Mouse (Mus musculus) heart, adult 2 months (tissue): Measurements from ENCODE around the gene Igfbp4. TPM values are rescaled to one million over a fixed set of nuclear protein-coding genes. Genes with fewer than 3 reads are reported as not detected.
A peak's percentile ranks its signal among the peaks of the same experiment; 100 is the strongest.

Experiments used
- DNase-seq, 2 experiments: peaks; one replicate each; pipeline ENCODE4 v3.0.0; 2021
- H3K27ac ChIP-seq: fragments of 200-600 bp; 2 replicates; pipeline ENCODE4 v1.8.1; 2022
- H3K27me3 ChIP-seq: fragments of 200-500 bp; 2 replicates; pipeline ENCODE4 v1.6.1; 2012; ENCODE audit warnings: mild to moderate bottlenecking, low read length, inconsistent platforms, mixed read lengths; ENCODE audit not compliant: control insufficient read depth, insufficient read depth
- H3K36me3 ChIP-seq: fragments of 200-500 bp; 2 replicates; pipeline ENCODE4 v1.6.1; 2012; ENCODE audit warnings: low read length, inconsistent platforms; ENCODE audit not compliant: control insufficient read depth, insufficient read depth
- H3K4me1 ChIP-seq: fragments of 200-500 bp; 2 replicates; pipeline ENCODE4 v1.6.1; 2011; ENCODE audit warnings: low read length; ENCODE audit not compliant: control insufficient read depth, insufficient read depth
- H3K4me3 ChIP-seq: fragments of 200-600 bp; 2 replicates; pipeline ENCODE4 v1.8.1; 2022
- H3K79me2 ChIP-seq: fragments of 200-500 bp; replicated peaks from 2 replicates; pipeline ENCODE4 v1.6.1; 2012; ENCODE audit warnings: mild to moderate bottlenecking, inconsistent platforms, low read length, moderate library complexity, mixed read lengths; ENCODE audit not compliant: control insufficient read depth, insufficient read depth
- H3K9ac ChIP-seq: fragments of 200-500 bp; 2 replicates; pipeline ENCODE4 v1.6.1; 2012; ENCODE audit warnings: low read depth, mild to moderate bottlenecking, control low read depth, inconsistent platforms, low read length, mixed read lengths
- CTCF ChIP-seq: fragments of 200-600 bp; IDR thresholded peaks from 2 replicates; pipeline ENCODE4 v1.8.1; 2022; ENCODE audit warnings: antibody characterized with exemption, mild to moderate bottlenecking, moderate library complexity
- EP300 ChIP-seq: fragments of 200-500 bp; IDR thresholded peaks from 2 replicates; pipeline ENCODE4 v1.6.1; 2011; ENCODE audit warnings: low read depth, low read length, control low read depth; ENCODE audit not compliant: insufficient read depth
- POLR2A ChIP-seq: fragments of 200-500 bp; IDR thresholded peaks from 2 replicates; pipeline ENCODE4 v1.6.1; 2011; ENCODE audit warnings: mild to moderate bottlenecking, low read depth, low read length, control low read depth; ENCODE audit not compliant: insufficient read depth
- WGBS: fragments of 180-500 bp; shearing (Covaris S2); methylation state at CpG from one replicate; pipeline ENCODE4 v1.1.7; 2018; 5-methylcytosine and 5-hydroxymethylcytosine counted together
- intact Hi-C: fragments of 180-260 bp; cut with DNase I; formaldehyde crosslinking; loops from one replicate; pipeline ENCODE4 v1.15.1; 2025
- long read RNA-seq: library from polyadenylated mRNA; stranded (forward); transcript quantifications from one replicate; pipeline ENCODE4 v2.0.0, GENCODE M21; 2021
- polyA plus RNA-seq: library from polyadenylated mRNA; depleted of rRNA; stranded (reverse); fragments of >200 nt; gene quantifications from 2 replicates; pipeline ENCODE4 v1.2.3, GENCODE M21; 2012; rRNA removed
- total RNA-seq, 2 experiments: library from RNA; stranded (reverse); gene quantifications; 2 replicates each; pipeline ENCODE4 v1.2.3; 2021

The Igfbp4 gene
- total RNA-seq (10 to 100 TPM; 81.8 to 84.2 TPM), polyA plus RNA-seq (163 and 216 TPM in 2 replicates)
- long read RNA-seq, transcript Igfbp4-201 (4 exons, 3,831 nt) = major isoform, 49 of 63 reads
- long read RNA-seq, partial matches to known transcripts = 6 of 63 reads
- long read RNA-seq, other reads (novel, unspliced or antisense) = 8 of 63 reads

- H3K36me3 ChIP-seq = no peaks in the 10 kb centered on the region
- H3K4me1 ChIP-seq = peaks cover 14% of the 10 kb centered on the region
- peak; percentile 83 to 85 for DNase-seq
- peak within 1 kb of the TSS; percentile 60 for H3K4me3 ChIP-seq
- 5% methylated on average over 62 of the region's 63 CpGs for WGBS
- peak within 1 kb of the TSS; percentile 67 for H3K9ac ChIP-seq
- peak within 1 kb of the TSS; percentile 81 for H3K27ac ChIP-seq
- peak; percentile 61; the same call in 1 of the 2 replicates for TF ChIP-seq POLR2A
- TF ChIP-seq CTCF = peak; percentile 50
- TF ChIP-seq EP300 = no peak
- H3K79me2 ChIP-seq = no peaks in the 10 kb centered on the region
- intact Hi-C loops = loop anchor here (5.0 kb wide), 1 partner anchor 119 kb away; no protein-coding TSS in a partner anchor
- no peaks in the 10 kb centered on the region for H3K27me3 ChIP-seq
Observed at GRCm38 (mm10) chr11:99041051-99041729, at the start of gene Igfbp4. Gene Igfbp4 (plus strand): TSS chr11:99041244.

DNA sequence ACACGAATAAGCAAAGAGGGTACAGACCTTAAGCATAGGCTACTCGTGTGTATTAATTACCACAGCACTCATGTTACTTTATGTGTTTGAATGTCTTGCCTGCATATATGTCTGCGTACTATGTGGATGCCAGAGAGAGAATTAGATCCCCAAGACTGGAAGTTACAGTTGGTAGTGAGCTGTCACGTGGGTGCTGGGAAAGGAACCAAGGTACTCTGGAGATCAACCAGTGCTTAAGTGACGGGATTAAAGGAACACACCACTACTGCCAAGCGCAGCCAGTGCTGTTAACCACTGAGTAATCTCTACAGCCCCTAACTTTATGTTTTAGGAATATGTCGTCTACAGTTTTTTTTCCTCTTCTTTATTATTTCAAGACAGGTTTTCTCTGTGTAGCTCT is 45.1 kb upstream of the Igfbp4 start:
- no peaks in the 10 kb centered on the region for H3K27me3 ChIP-seq
- H3K9ac ChIP-seq = no peak overlapping the region
- TF ChIP-seq CTCF = no peak
- TF ChIP-seq POLR2A = no peak
- no peak for TF ChIP-seq EP300
- H3K27ac ChIP-seq = no peak overlapping the region
- no peak overlapping the region for H3K4me3 ChIP-seq
- intact Hi-C loops = no loop called here
- peak in 1 of 2 experiments; percentile 51 for DNase-seq
- H3K79me2 ChIP-seq = no peaks in the 10 kb centered on the region
- H3K4me1 ChIP-seq = no peaks in the 10 kb centered on the region
- 74% methylated on average over 7 of the region's 7 CpGs for WGBS
- no peaks in the 10 kb centered on the region for H3K36me3 ChIP-seq

- Histone ChIP-seq H3K4me1 (no peaks in the 10 kb centered on the region), H3K36me3 (no peaks in the 10 kb centered on the region), H3K27me3 (no peaks in the 10 kb centered on the region), H3K27ac (no peak overlapping the region), H3K79me2 (no peaks in the 10 kb centered on the region), H3K9ac (no peak overlapping the region), H3K4me3 (no peak overlapping the region)
- WGBS = 87% methylated on average over 4 of the region's 4 CpGs
- intact Hi-C loops = no loop called here
- no peak for TF ChIP-seq CTCF
- DNase-seq = no peak
Observed at GRCm38 (mm10) chr11:98997659-98998058, 43.4 kb upstream of the Igfbp4 start.

GRCm38 (mm10) chr11:98998776-98999175 is 42.3 kb upstream of the Igfbp4 start:
- no peak for DNase-seq
- H3K27ac ChIP-seq = no peak overlapping the region
- no peaks in the 10 kb centered on the region for H3K36me3 ChIP-seq
- TF ChIP-seq POLR2A (no peak), CTCF (peak; percentile 54)
- no peaks in the 10 kb centered on the region for H3K27me3 ChIP-seq
- intact Hi-C loops = no loop called here
- no peaks in the 10 kb centered on the region for H3K79me2 ChIP-seq
- H3K9ac ChIP-seq = no peak overlapping the region
- H3K4me1 ChIP-seq = no peaks in the 10 kb centered on the region
- no peak overlapping the region for H3K4me3 ChIP-seq

DNA sequence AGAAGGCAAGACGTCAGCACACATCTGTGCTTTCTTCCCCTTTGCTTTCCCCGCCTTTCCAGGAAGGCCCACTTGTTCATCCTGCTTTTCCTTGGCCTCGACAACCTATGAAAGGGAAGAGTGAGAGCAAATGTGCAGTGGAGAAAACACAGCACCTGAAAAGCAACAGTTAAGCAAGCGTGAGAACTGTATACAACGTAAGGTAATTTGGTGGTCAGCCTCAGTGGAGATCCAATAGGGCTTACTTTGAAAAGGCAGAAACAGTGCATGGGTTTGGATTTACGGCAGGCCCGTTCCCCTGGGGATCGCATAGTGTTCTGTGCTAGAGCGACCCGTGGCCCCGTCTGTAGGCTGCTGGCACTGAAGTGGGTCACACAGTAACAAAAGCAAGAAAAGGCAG is 41.8 kb upstream of the Igfbp4 start:
- Histone ChIP-seq H3K4me1 (no peaks in the 10 kb centered on the region), H3K9ac (no peak overlapping the region), H3K4me3 (no peak overlapping the region), H3K27ac (no peak overlapping the region), H3K36me3 (no peaks in the 10 kb centered on the region), H3K27me3 (no peaks in the 10 kb centered on the region), H3K79me2 (no peaks in the 10 kb centered on the region)
- no peak for DNase-seq
- no peak for TF ChIP-seq POLR2A
- no peak for TF ChIP-seq CTCF
- TF ChIP-seq EP300 = no peak
- intact Hi-C loops = no loop called here
- 90% methylated on average over 11 of the region's 11 CpGs for WGBS

- no peaks in the 10 kb centered on the region for H3K36me3 ChIP-seq
- H3K4me3 ChIP-seq = no peak overlapping the region
- H3K9ac ChIP-seq = no peak overlapping the region
- H3K27ac ChIP-seq = no peak overlapping the region
- 93% methylated on average over 9 of the region's 9 CpGs for WGBS
- DNase-seq = no peak
- no peaks in the 10 kb centered on the region for H3K4me1 ChIP-seq
- no peaks in the 10 kb centered on the region for H3K27me3 ChIP-seq
- intact Hi-C loops = no loop called here
- TF ChIP-seq CTCF (no peak), EP300 (no peak), POLR2A (no peak)
- H3K79me2 ChIP-seq = no peaks in the 10 kb centered on the region
Observed at GRCm38 (mm10) chr11:99006788-99007187, 34.3 kb upstream of the Igfbp4 start.
